Mouse (Mus musculus): ENCODE measurements around the gene Gldc.

The Gldc gene

DNA sequence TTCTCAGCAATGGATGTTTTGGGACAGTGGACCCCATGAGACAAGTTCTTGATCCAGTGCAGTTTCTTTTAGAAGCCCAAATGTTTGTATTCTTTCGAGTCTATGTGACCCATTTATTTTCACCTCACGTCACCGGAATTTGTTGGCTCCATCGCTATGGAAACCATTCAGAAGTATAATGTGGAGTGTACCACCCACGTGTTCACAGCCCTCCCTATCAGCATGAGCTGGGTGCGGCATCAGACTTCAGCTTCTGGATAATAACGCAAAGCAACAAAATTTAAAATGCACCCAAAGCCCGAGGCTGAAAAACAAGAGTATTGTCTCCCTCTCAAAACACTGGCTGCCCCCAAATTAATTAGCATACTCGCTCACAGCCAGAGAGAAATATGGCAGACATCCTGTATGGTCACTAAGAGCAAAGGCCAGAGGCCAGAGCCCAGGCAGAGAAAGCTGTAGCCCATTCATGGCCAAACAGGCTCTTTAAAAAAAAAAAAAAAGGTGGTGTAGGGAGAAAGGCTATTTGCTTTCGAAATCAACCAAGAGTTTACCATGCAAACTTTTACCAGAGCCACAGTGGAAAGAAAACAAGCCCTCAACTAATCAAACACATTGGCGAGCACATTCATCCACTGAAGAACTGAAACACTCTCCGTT lies 18.1 kb downstream of the Gldc start:
- DNase-seq = no peak

GRCm38 (mm10) chr19:30153729-30154128 lies 21.5 kb downstream of the Gldc start:
- DNase-seq = no peak

GRCm38 (mm10) chr19:30151290-30151689 lies 23.9 kb downstream of the Gldc start:
- no peak for DNase-seq

- DNase-seq = no peak
Observed at GRCm38 (mm10) chr19:30149238-30149805, 25.9 kb downstream of the Gldc start.

DNA sequence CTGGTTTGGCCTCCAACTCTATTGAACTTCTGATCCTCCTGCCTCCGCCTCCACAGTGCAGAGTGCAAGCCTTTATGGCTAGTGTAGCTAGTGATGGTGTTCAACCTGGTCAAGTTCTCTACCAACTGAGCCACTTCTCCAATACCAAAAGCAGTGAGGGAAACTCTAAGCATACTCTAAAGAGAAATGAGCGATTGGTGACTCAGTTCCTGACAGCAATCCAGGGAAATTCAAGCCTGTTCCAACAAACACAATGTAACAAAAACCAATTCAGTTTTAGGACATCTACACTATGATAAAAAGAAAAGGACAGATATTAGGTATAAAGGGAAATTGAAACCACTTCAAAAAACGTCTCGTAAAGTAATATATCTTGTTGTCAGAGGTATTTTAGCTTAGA lies 27.9 kb downstream of the Gldc start:
- DNase-seq = no peak

DNA sequence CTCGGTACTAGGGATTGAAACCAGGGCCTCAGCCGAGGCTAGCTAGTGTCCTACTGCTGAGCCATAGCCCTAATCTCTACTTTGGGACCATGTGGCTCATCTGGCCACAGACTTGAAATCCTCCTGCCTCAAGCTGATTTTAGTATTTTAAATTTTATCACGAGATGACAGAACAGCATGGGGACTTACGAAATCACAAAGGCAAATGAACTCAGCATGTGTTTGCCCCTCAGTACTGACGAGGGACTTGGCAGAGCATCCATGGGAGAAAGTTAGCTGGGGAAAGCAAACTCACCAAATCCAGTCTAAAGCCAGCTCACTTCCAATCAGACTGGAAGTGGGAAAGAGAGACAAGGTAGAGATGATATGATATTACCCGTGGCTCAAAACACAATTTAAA lies 28.5 kb downstream of the Gldc start:
- no peak for DNase-seq

DNA sequence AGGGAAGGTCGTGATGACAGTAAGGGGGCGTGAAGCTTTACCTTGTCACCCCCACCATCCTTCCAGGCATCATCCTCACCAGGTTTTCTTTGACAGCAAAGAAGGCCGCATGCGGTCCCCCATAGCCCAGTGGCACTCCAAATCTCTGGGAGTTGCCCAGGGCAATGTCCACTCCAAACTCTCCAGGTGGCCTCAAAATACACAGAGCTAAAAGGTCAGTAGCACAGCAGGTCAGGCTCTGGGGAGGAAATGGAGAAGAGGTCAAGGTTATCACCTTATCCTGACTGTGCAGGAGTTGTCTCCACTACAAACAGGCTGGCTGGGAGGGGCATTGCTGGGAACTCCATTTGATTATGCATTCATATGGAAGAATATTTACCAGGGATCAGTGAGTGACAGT lies 30.1 kb downstream of the Gldc start:
- no peak for DNase-seq

DNA sequence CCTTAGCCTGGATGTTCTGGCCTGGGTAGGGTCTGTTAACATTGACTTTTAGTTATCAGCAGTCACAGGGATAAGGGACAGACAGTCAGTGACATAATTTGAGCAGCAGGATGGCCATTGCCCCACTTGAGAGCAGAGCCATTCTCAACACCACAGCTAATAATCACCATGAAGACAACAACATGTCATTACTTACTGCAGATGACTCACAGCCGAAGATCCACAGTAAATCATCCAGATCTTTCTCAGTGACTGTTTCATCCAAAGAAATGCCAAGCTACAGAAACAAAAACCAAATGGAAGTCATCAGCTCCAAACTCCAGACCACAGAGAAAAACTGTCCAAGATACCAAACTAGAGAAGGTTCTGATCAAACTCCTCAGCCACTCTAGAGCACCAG lies 38.9 kb downstream of the Gldc start:
- no peak for DNase-seq

DNA sequence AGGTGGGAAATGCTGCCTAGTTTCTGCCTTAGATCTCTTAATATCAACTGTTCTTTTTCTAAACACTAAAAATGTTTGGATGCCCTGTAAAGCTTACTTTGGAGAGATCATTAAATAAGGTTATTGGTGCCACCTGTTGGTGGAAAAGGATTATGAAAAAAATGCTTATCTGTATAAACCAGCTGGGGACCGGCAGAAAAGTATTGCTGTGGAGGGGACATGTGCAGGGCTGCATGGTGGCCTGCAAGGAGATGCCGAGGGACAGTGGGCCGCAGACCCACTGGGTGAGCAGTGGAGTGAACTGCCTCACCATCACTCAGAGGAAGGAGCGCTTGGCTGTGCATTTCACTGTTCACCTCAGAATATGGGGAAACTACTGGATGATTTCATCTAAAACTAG lies 47.1 kb downstream of the Gldc start:
- no peak for DNase-seq

DNA sequence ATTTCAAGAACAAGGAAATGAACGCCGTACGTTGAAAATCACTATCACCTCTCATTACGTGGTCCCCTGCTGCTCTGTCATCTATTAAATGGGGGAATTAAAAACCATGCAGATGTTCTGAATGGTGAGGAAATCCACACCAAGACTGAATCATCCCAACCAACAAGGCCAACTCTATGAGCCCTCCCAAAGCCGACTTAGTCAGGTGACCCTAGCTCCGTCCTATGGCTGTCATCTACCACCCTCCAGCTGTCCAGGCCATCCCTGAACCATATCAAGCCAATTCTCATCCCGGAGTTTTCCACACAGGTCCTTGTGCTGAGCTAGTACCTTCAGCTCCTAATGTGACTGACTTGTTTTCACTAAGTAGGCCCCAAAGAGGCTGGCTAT lies 49.6 kb downstream of the Gldc start:
- no peak for DNase-seq

DNA sequence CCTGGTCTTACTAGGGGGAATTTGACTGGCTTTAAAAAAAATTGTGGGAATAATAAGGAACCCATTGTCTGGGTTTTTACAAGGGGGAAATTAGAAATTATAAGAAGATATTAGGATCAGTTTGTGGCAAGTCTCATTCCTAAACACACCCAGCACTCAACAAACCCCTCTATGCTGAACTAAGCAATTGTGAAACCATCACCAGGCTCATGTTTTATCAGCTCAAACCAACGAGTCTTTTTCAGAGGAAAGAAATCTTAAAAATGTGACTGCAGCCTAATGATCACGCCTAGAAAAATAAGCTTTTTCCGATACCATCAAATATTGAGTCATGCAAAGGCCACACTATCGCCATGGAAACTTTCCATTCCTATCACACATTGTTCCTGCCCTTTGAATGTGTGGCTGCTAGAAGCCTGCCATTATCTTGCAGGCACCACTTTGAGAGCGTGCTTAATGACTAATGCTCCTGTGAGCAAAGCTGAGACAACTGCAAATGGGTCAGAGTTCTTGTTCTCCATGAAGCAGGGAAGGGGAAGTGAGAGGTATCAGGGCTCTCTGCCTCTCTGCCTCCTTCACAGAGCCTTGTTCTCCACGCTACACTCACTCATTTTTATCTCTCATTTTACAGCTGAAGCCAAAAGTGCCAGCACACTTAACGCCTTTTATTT lies 50.1 kb downstream of the Gldc start:
- no peak for DNase-seq

- no peak for DNase-seq
Observed at GRCm38 (mm10) chr19:30118344-30119312, 56.6 kb downstream of the Gldc start.

DNA sequence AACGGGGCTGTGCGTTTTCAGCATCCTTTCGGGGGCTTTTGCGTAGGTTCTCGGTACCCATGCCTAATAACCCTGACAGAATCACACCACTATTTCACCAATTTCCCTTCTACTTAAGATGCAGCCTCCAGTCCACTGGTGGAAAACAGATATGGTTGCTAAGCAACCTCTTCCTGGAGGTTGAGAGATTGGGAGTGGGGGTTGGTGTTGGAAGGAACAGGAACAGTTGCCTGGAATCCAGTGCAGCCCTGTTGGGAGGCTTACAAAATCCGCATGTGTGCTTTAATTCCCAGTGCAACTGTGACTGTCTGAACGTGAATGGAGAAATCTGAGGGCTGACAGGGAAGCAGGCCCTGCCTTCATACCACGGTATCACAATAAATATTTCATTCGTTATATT lies 57.5 kb downstream of the Gldc start:
- no peak for DNase-seq

DNA sequence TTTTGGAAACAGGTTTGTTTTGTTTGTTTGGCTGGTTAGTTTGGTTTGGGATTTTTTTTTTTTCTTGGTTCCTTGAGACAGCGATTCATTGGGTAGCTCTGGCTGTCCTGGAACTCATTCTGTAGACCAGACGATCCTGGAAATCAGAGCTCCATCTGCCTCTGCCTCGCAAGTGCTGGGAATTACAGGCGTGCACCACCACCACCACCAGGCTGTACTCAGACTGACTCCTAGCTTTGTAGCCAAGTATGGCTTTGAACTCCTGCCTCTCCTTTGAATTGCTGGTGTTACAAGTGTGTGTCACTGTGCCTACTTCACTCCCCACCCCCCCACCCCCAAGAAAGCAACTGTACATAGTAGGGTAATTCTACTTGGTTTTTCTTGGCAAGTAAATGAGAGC lies 58.0 kb downstream of the Gldc start:
- no peak for DNase-seq

GRCm38 (mm10) chr19:30115606-30116005 lies 59.6 kb downstream of the Gldc start:
- no peak for DNase-seq

DNA sequence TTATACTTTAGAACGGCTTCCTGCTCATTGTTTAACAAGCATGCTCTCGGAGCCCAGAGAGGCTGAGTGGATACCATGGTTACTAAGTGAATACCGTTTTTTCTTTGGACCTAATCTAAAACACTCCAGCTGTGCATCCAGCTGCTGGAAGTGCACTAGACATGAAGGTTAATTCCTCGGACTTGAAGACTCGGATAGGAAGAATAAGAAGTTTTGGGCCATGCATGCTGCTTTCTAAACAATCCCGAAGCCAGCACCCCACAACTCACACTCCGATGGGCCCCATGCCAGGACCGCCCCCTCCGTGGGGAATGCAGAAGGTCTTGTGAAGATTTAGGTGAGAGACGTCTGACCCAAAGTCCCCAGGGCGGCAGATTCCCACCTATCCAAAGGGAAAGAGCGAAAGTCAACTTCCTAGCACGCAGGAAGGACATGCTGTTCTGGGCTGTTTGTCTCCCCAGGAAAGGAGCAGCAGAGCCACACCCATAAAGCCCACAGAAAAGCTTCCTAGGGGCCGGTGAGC lies 60.2 kb downstream of the Gldc start:
- DNase-seq = no peak

DNA sequence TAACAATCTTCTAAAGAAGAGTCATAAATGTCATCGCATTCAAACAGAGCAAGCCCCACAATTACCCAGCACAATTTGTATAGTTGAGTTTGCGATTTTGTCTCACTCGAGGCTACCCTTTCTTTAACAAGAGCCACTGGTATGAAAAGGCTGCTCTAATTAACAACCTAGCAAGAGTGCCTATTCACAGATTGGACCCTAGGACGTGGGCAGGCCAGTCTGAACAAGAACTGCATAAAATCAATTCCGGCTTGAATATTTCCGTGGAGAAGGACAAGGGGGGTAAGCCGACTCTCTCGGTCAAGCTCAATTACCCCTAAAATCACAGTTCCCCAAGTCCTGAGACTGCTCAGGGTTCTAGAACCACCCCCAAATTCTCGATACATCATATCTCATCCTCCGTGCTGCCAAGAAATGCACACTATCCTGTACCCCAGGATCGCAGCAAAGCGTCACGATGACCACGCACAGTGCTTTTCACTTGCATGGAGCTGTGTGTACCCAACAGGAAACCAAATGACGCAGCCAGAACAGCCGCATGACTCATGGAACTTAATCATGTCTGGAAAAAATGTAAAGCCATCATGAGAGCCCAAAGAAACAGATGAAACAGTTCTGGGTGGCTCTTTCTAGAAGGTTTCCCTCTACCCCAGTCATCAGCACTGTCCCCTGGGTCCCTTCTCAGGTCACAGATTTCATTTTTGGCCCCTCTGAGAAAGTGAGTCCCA lies 62.1 kb downstream of the Gldc start:
- DNase-seq = no peak

DNA sequence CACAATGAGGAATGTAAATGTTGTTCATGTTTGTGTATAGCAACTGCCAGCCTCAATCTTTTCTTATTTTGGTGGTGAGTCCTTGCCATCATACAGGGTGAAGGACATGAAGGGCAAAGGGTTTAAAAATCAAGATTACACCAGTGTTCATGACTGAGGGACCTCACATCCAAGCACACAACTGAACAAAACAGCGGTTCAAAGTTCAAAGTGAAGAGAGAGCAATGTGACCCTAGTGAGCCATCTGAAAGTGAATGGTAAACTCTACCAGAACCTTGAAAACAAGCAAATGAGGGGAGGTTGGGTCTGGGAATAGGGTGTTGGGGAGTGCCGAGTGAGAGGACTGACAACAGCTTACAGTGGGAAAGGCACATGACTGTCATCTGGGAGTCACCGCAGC lies 63.8 kb downstream of the Gldc start:
- no peak for DNase-seq

GRCm38 (mm10) chr19:30109122-30109521 lies 66.1 kb downstream of the Gldc start:
- no peak for DNase-seq

DNA sequence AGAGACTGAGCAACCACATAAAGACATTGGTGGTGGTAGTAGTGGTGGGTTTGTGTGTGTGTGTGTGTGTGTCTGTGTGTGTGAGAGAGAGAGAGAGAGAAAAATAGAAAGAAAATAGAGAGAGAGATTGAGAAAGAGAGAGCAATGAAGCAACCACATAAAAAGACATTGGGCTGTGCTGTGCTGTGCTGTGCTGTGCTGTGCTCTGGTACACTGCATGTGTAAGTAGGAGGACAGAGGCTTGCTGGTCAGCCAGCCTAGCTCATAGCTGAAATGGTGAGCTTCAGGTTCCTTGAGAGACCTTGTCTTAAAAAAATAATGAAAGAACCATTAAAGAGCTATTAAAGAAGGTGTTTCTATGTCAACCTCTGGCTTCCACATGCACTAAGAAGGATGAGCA lies 66.6 kb downstream of the Gldc start:
- DNase-seq = no peak

DNA sequence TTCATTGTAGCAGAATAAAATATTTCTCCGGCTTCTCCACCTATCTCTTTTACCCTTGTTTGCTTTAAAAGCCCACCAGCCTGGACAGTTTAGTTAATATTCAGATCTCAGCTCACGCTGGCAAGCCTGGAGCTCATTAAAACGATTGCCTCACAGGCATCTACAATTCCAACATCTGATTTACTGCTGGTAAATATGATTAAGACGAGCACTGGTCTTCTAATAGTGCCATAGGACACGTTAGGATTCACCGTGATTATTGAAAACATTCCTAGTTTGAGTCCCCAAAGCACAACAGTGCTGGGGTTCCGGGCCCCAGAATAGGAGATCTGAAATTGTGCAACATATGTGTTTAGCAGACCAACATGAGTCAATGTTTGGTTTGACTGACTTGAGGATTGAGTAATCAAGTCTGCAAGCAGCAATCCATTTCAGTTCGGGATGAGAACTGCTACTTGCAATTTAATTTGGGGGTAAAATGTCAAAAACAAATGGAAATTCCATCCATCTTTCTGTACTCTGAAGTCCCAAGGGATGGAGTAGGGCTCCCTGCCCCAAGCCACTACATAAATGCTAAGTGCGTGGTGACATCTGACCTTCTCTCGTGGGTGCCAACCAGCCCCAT lies 67.9 kb downstream of the Gldc start:
- no peak for DNase-seq
